Mouse (Mus musculus) midbrain, embryonic 13.5 days (tissue): Measurements from ENCODE around the gene Mpv17. TPM values are rescaled to one million over a fixed set of nuclear protein-coding genes. Genes with fewer than 3 reads are reported as not detected.
A peak's percentile ranks its signal among the peaks of the same experiment; 100 is the strongest.

Experiments used
- ATAC-seq: fragments of 200-750 bp; cut with Nextera tagmentation; 2 replicates; pipeline ENCODE4 v1.8.0; 2017; ENCODE audit warnings: mild to moderate bottlenecking, moderate TSS enrichment, moderate library complexity
- H3K27ac ChIP-seq: fragments of 300-500 bp; sonication (generic); 2 replicates; pipeline ENCODE4 v1.5.1; 2015; ENCODE audit warnings: inconsistent platforms, mild to moderate bottlenecking, moderate library complexity
- H3K27me3 ChIP-seq: fragments of 300-500 bp; sonication (generic); 2 replicates; pipeline ENCODE4 v1.6.1; 2015; ENCODE audit warnings: mild to moderate bottlenecking, inconsistent platforms
- H3K36me3 ChIP-seq: fragments of 300-500 bp; sonication (generic); 2 replicates; pipeline ENCODE4 v1.6.1; 2015; ENCODE audit warnings: mild to moderate bottlenecking, inconsistent platforms
- H3K4me1 ChIP-seq: fragments of 300-500 bp; sonication (generic); replicated peaks from 2 replicates; pipeline ENCODE4 v1.6.1; 2015; ENCODE audit warnings: inconsistent platforms
- H3K4me2 ChIP-seq: fragments of 300-500 bp; sonication (generic); replicated peaks from 2 replicates; pipeline ENCODE4 v1.6.1; 2015; ENCODE audit warnings: moderate library complexity, mild to moderate bottlenecking, inconsistent platforms
- H3K4me3 ChIP-seq: fragments of 300-500 bp; sonication (generic); replicated peaks from 2 replicates; pipeline ENCODE4 v1.5.1; 2015; ENCODE audit warnings: mild to moderate bottlenecking, inconsistent platforms
- H3K9ac ChIP-seq: fragments of 300-500 bp; sonication (generic); replicated peaks from 2 replicates; pipeline ENCODE4 v1.6.1; 2015; ENCODE audit warnings: mild to moderate bottlenecking, inconsistent platforms
- H3K9me3 ChIP-seq: fragments of 300-500 bp; sonication (generic); 2 replicates; pipeline ENCODE4 v1.6.1; 2016; ENCODE audit warnings: mild to moderate bottlenecking, inconsistent platforms
- WGBS: fragments of 180-500 bp; shearing (Covaris S2); methylation state at CpG from one replicate; pipeline ENCODE4 v1.1.7; 2015; 5-methylcytosine and 5-hydroxymethylcytosine counted together
- polyA plus RNA-seq: library from polyadenylated mRNA; unstranded; fragments of >200 nt; fragmentation: Nextera tagmentation; extraction: Ambion mirVana; gene quantifications from 2 replicates; pipeline ENCODE4 v1.2.1, GENCODE M21; 2015

Mpv17 gene
- polyA plus RNA-seq, 1 experiment from 2014 or later, result 57.5 TPM

GRCm38 (mm10) chr5:31093151-31094041, 60.7 kb downstream of the Mpv17 start:
- H3K36me3 ChIP-seq, result no peaks in the 10 kb centered on the region
- under 1% methylated on average over 51 of the region's 54 CpGs for WGBS
- H3K4me3 ChIP-seq, result peak overlapping the region; percentile 55
- peak overlapping the region; percentile 64 for H3K4me2 ChIP-seq
- ATAC-seq, result peak; percentile 59
- H3K4me1 ChIP-seq, result peaks cover 42% of the 10 kb centered on the region
- H3K9me3 ChIP-seq, result no peaks in the 10 kb centered on the region
- H3K27ac ChIP-seq, result 0 out of 2 replicates have a peak overlapping the region, but pooled peaks have one; percentile 4
- H3K9ac ChIP-seq, result peak overlapping the region; percentile 79
- peaks cover 99% of the 10 kb centered on the region for H3K27me3 ChIP-seq

DNA sequence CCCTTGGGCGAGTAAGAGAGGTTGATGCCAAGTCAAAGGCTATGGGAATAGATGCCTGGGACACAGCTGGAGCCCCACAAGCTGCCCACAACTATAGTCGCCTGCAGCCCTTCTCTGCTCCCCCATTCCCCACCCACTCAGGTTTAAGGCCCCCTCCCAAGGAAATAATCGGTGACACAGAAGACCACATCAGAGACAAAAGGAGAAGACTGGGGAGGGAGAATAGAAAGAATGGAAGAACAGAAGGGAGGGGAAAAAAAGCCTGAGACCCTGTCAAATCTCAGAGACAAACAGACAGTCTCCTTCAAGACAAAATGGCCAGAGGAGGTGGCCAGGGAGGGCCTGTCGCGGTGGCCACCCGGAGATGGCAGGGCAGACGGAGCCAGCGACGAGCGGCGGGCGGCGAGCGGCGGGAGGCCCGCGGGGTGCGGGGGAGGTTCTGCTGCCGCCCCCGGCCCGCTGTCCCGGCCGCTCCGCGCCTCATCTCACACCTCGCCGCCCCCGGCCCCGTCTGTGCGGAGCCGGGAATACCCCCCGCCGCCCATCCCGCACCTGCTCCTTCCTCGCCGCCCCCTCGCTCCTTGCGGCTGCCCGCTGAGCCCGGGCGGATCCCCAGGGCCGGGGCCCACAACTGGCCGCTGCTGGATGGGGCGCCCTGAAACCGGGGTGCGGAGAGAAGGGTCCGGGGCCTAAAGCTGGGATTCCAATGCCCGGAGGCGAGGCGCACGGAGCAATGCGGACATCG, 61.6 kb downstream of the Mpv17 start:
- Histone ChIP-seq H3K4me2 (peak overlapping the region; percentile 64), H3K36me3 (no peaks in the 10 kb centered on the region), H3K4me1 (peaks cover 42% of the 10 kb centered on the region), H3K4me3 (peak overlapping the region; percentile 55), H3K27ac (peak overlapping the region; percentile 4; the same call in 1 of the 2 replicates), H3K27me3 (peaks cover 97% of the 10 kb centered on the region), H3K9ac (peak overlapping the region; percentile 79), H3K9me3 (no peaks in the 10 kb centered on the region)
- ATAC-seq, result peak; percentile 3; the same call in 1 of the 2 replicates
- WGBS, result 4% methylated on average over 33 of the region's 53 CpGs

Other genes with a start within 250 kb of the Mpv17 start
- gene Ost4, start 246.5 kb downstream of the Mpv17 start, polyA plus RNA-seq, result 270 and 306 TPM in 2 replicates
- gene Emilin1, start 240.8 kb downstream of the Mpv17 start, polyA plus RNA-seq, result 14.1 and 16.6 TPM in 2 replicates
- 5.6 and 6.8 TPM in 2 replicates for gene Khk, start 232.8 kb downstream of the Mpv17 start, polyA plus RNA-seq
- gene Cgref1, start 208.7 kb downstream of the Mpv17 start, polyA plus RNA-seq, result 23.0 TPM in 2 replicates
- 108 and 129 TPM in 2 replicates for gene Preb, start 193.9 kb downstream of the Mpv17 start, polyA plus RNA-seq
- gene Tcf23, start 185.6 kb downstream of the Mpv17 start, polyA plus RNA-seq, result not detected in 2 replicates
- gene Atraid, start 105.9 kb downstream of the Mpv17 start, polyA plus RNA-seq, result 156 and 160 TPM in 2 replicates
- gene Slc5a6, start 105.3 kb downstream of the Mpv17 start, polyA plus RNA-seq, result 17.3 and 19.3 TPM in 2 replicates
- gene Cad, start 99.5 kb downstream of the Mpv17 start, polyA plus RNA-seq, result 16.1 and 19.1 TPM in 2 replicates
- gene Dnajc5g, start 48.0 kb downstream of the Mpv17 start, polyA plus RNA-seq, result not detected in 2 replicates
- 15.9 and 16.8 TPM in 2 replicates for gene Slc30a3, start 46.0 kb downstream of the Mpv17 start, polyA plus RNA-seq
- not detected in 2 replicates for gene Trim54, start 37.5 kb downstream of the Mpv17 start, polyA plus RNA-seq
- gene Ucn, start 15.4 kb downstream of the Mpv17 start, polyA plus RNA-seq, result not detected in 2 replicates
- 0.86 and 1.1 TPM in 2 replicates for gene Gm29609, start 25.7 kb upstream of the Mpv17 start, polyA plus RNA-seq
- gene Gtf3c2, start 25.9 kb upstream of the Mpv17 start, polyA plus RNA-seq, result 78.1 and 80.2 TPM in 2 replicates
- 135 and 140 TPM in 2 replicates for gene Snx17, start 39.0 kb upstream of the Mpv17 start, polyA plus RNA-seq
- 71.5 and 74.6 TPM in 2 replicates for gene Eif2b4, start 39.2 kb upstream of the Mpv17 start, polyA plus RNA-seq
- 12.5 and 20.5 TPM in 2 replicates for gene Zfp513, start 48.1 kb upstream of the Mpv17 start, polyA plus RNA-seq
- gene Ppm1g, start 66.4 kb upstream of the Mpv17 start, polyA plus RNA-seq, result 174 and 175 TPM in 2 replicates
- 153 and 160 TPM in 2 replicates for gene Nrbp1, start 86.6 kb upstream of the Mpv17 start, polyA plus RNA-seq
- 0.54 and 0.63 TPM in 2 replicates for gene Gm9970, start 87.0 kb upstream of the Mpv17 start, polyA plus RNA-seq
- 1.7 and 3.4 TPM in 2 replicates for gene Krtcap3, start 97.4 kb upstream of the Mpv17 start, polyA plus RNA-seq
- 34.4 and 36.0 TPM in 2 replicates for gene Ift172, start 136.9 kb upstream of the Mpv17 start, polyA plus RNA-seq
- 63.2 and 74.5 TPM in 2 replicates for gene Fndc4, start 141.8 kb upstream of the Mpv17 start, polyA plus RNA-seq
- gene Gckr, start 143.2 kb upstream of the Mpv17 start, polyA plus RNA-seq, result 0.12 and 0.43 TPM in 2 replicates